In the genomic region with DNA sequence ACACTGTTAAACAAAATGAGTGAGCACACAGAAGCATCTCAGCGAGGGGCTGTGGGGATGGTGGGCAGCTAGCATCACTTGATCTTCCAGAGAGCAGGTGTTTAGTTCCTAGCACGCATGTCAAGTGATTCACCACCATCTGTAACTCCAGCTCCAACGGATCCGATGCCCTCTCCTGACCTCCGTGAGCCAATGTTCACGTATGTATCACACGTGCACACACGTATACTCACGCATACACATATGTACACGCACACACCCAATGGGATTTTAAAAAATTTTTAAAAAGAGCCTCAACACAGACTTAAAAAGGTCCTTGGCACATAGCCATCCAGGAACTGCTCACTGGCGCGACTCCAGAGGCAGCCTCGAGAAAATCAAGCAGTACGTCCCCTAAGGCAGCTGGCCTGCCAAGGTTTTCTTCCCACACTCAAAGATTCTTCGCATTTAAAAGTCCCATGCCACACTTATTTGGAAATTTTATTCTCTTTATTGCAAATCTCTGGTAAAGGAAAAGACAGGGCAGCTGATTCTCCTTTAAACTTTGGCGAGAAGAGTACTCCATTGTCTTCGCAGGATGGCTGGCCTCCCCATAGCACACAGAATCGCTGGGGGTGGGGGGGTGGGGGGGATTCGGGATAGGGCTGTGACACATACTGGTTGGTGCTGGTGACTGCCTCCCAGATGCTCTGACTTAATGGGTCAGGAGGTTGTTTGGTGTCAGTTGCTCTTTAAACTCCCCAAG, we compare ENCODE assay signal across 9 mouse cellular contexts. TPM values are rescaled to one million over a fixed set of nuclear protein-coding genes. Genes with fewer than 3 reads are reported as not detected.
DNase-seq lines count a peak whose midpoint lies in the region; TF ChIP-seq lines count a peak whose summit lies in the region.
"Had no signal": no experiment of that assay in that cellular context is flagged by ENCODE, and none has a peak within 500 bp of the region (broad histone marks: within the 10 kb centered on the region; RNA-seq: fewer than 3 reads in every experiment).

No protein-coding gene starts in this region.

- H3K4me1 ChIP-seq in cerebellum, adult 2 months (ENCODE audit: control insufficient read depth, insufficient read depth, low read length), result peaks cover 3% of the 10 kb centered on the region

- no peak for TF ChIP-seq CTCF in cerebellum, adult 2 months (IDR thresholded peaks at IDR 0.05; ENCODE audit: borderline replicate concordance, insufficient read depth, low read depth, low read length)

- WGBS in cerebellum, adult 2 months, result 23% methylated on average over 19 of the region's 19 CpGs

- H3K4me3 ChIP-seq in cerebellum, adult 2 months (replicated peaks; ENCODE audit: insufficient read depth, low read depth, low read length), result no peak overlapping the region

- no peak for TF ChIP-seq POLR2A in cerebellum, adult 2 months (IDR thresholded peaks at IDR 0.05; ENCODE audit: borderline replicate concordance, insufficient read depth, low read length)

- no peaks in the 10 kb centered on the region for H3K27me3 ChIP-seq in cerebellum, adult 2 months (ENCODE audit: control insufficient read depth, insufficient read depth, low read length)

- no peak overlapping the region for H3K27ac ChIP-seq in cerebellum, adult 2 months (ENCODE audit: insufficient read depth, low read length)

- peak; percentile 47 to 78 for DNase-seq in adrenal gland, adult (ENCODE audit: inconsistent age in 2 of 2, low spot score in 1 of 2)
- DNase-seq in adrenal gland, adult 18-20 months (ENCODE audit: low spot score in 2 of 2), result no peak
- peak; percentile 60 for DNase-seq in kidney, postnatal 14 days
- DNase-seq in kidney, adult 9 months, result no peak
- peak; percentile 32 to 40 for DNase-seq in frontal cortex, postnatal 25 days (ENCODE audit: low spot score in 2 of 2)
- DNase-seq in lung, postnatal 25 days (ENCODE audit: low spot score), result peak; percentile 6
- no peak for DNase-seq in urinary bladder, postnatal 10 days (ENCODE audit: low spot score)
- no peak for DNase-seq in cerebellum, adult 2 months

RNA-seq across cellular contexts. Expression of gene Gcnt3, which starts 50.3 kb away (rescaled TPM):
- total RNA-seq in adrenal gland, adult 18-20 months (2021), result not detected
- polyA plus RNA-seq in cerebellum, adult 2 months (2012; rRNA removed), result not detected in 2 replicates
- total RNA-seq: adrenal gland, postnatal 4 days had no signal

RNA-seq across cellular contexts. Expression of gene Fam81a, which starts 54.1 kb away (rescaled TPM):
- 1 to 10 TPM; 1.7 to 1.9 TPM for total RNA-seq in adrenal gland, adult 18-20 months (2021)
- polyA plus RNA-seq in cerebellum, adult 2 months (2012; rRNA removed), result 11.8 and 12.8 TPM in 2 replicates

Comparison
In these comparisons a context has a peak if more than half of its experiments do, and no peak if none do; other contexts are left out.
1. DNase-seq: peak in adrenal gland, adult (2 of 2), kidney, postnatal 14 days (single experiment), frontal cortex, postnatal 25 days (2 of 2) and lung, postnatal 25 days (single experiment); none in adrenal gland, adult 18-20 months (0 of 2), kidney, adult 9 months (single experiment), urinary bladder, postnatal 10 days (single experiment) and cerebellum, adult 2 months (0 of 2).